Mouse (Mus musculus) liver, embryonic 13.5 days (tissue): Measurements from ENCODE around the gene Kif3a. TPM values are rescaled to one million over a fixed set of nuclear protein-coding genes. Genes with fewer than 3 reads are reported as not detected.
A peak's percentile ranks its signal among the peaks of the same experiment; 100 is the strongest.

Experiments used
- ATAC-seq: fragments of 200-750 bp; cut with Nextera tagmentation; 2 replicates; pipeline ENCODE4 v1.8.0; 2017; ENCODE audit warnings: low read depth, mild to moderate bottlenecking, moderate number of reproducible peaks, moderate library complexity
- DNase-seq: peaks from one replicate; pipeline ENCODE4 v3.0.0; 2022
- H3K27ac ChIP-seq: fragments of 300-500 bp; sonication (generic); 2 replicates; pipeline ENCODE4 v1.5.1; 2015; ENCODE audit warnings: moderate library complexity, mild to moderate bottlenecking, inconsistent platforms
- H3K27me3 ChIP-seq: fragments of 300-500 bp; sonication (generic); 2 replicates; pipeline ENCODE4 v1.6.1; 2015; ENCODE audit warnings: mild to moderate bottlenecking, inconsistent platforms
- H3K36me3 ChIP-seq: fragments of 300-500 bp; sonication (generic); 2 replicates; pipeline ENCODE4 v1.6.1; 2015; ENCODE audit warnings: mild to moderate bottlenecking, inconsistent platforms
- H3K4me1 ChIP-seq: fragments of 300-500 bp; sonication (generic); replicated peaks from 2 replicates; pipeline ENCODE4 v1.6.1; 2015; ENCODE audit warnings: inconsistent platforms
- H3K4me2 ChIP-seq: fragments of 300-500 bp; sonication (generic); 2 replicates; pipeline ENCODE4 v1.6.1; 2015; ENCODE audit warnings: inconsistent platforms, mild to moderate bottlenecking, moderate library complexity
- H3K4me3 ChIP-seq: fragments of 300-500 bp; sonication (generic); replicated peaks from 2 replicates; pipeline ENCODE4 v1.5.1; 2015; ENCODE audit warnings: mild to moderate bottlenecking, inconsistent platforms
- H3K9ac ChIP-seq: fragments of 300-500 bp; sonication (generic); 2 replicates; pipeline ENCODE4 v1.6.1; 2015; ENCODE audit warnings: mild to moderate bottlenecking, inconsistent platforms
- H3K9me3 ChIP-seq: fragments of 300-500 bp; sonication (generic); replicated peaks from 2 replicates; pipeline ENCODE4 v1.6.1; 2016; ENCODE audit warnings: inconsistent platforms
- WGBS: fragments of 180-500 bp; shearing (Covaris S2); methylation state at CpG from one replicate; pipeline ENCODE4 v1.1.7; 2015; ENCODE audit not compliant: insufficient replicate concordance; 5-methylcytosine and 5-hydroxymethylcytosine counted together
- polyA plus RNA-seq: library from polyadenylated mRNA; unstranded; fragments of >200 nt; fragmentation: Nextera tagmentation; extraction: Ambion mirVana; gene quantifications from 2 replicates; pipeline ENCODE4 v1.2.1, GENCODE M21; 2015

The Kif3a gene
- polyA plus RNA-seq, 1 experiment from 2014 or later: 13.3 TPM

DNA sequence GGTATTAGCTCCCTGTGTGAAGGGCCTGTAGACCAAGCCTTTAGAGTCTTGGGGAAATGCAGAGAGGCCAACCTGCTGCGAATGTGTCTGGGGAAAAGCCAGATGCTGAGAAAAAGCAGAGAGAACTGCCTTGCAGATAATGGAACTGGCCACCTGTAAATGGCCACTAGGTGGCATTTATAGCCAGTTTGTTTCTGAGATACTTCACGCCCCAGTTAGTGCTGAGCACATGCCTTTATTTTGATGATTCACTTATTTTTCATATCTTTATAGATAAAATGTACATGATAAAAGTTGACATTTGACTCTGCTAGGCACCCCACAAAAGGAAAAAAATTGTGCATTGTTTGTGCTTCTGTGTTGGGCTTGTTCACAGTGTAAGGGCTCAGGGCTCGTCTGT, 17.7 kb downstream of the Kif3a start:
- peak; percentile 43; the same call in 1 of the 2 replicates for ATAC-seq
- no peak overlapping the region for H3K4me2 ChIP-seq
- no peak for DNase-seq
- H3K4me3 ChIP-seq: no peak overlapping the region
- no peaks in the 10 kb centered on the region for H3K27me3 ChIP-seq
- no peaks in the 10 kb centered on the region for H3K9me3 ChIP-seq
- peaks cover 8% of the 10 kb centered on the region for H3K4me1 ChIP-seq
- WGBS: 54% methylated on average over 3 of the region's 3 CpGs
- no peak overlapping the region for H3K9ac ChIP-seq
- peaks cover 15% of the 10 kb centered on the region for H3K36me3 ChIP-seq
- H3K27ac ChIP-seq: peak overlapping the region; percentile 61

DNA sequence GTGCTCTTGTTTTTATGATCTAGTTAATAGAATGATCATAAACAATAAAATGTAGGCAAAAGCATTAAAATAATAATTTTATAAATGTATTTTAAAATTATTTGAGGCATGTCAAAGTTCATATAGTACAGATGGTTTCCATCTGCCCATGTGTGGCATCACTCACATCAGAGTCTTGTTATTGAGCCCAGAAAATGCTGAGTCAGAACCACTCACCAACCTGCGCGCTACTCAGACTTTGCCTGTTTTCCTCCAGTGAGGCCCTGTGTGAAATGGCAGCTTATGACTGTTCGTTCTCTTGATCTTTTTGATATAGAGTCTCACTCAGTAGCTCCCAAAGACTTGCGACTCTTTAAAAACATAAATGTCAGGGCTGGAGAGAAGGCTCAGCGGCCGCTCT, 18.3 kb downstream of the Kif3a start:
- Histone ChIP-seq H3K27ac (peak overlapping the region; percentile 61), H3K9me3 (no peaks in the 10 kb centered on the region), H3K4me3 (no peak overlapping the region), H3K4me1 (peaks cover 8% of the 10 kb centered on the region), H3K4me2 (no peak overlapping the region), H3K36me3 (peaks cover 13% of the 10 kb centered on the region), H3K27me3 (no peaks in the 10 kb centered on the region), H3K9ac (no peak overlapping the region)
- ATAC-seq (peak; percentile 60; the same call in 1 of the 2 replicates), DNase-seq (no peak)
- WGBS: 80% methylated on average over 6 of the region's 6 CpGs

DNA sequence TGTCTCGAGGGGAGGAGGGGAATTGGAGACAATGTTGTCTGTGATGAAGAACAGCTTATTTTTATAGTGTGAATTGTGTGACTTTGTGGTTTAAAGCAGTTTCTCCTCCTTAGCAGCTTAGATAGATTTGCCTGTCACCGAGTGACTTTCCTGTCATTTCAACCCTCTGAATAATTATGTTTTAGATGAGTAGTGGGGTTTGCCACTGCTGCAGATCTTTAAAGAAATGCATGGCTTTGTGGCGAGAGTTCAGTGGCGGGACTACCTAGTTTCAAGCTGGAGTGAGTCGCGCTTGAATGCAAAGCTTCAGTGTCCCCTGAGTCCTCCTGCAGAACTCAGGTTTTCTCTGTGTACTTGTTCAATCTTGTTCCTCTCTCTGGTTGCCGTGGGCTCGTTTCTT, 21.1 kb downstream of the Kif3a start:
- ATAC-seq: no peak
- DNase-seq: no peak
- Histone ChIP-seq H3K9me3 (no peaks in the 10 kb centered on the region), H3K4me3 (no peak overlapping the region), H3K4me2 (no peak overlapping the region), H3K9ac (no peak overlapping the region), H3K36me3 (peaks cover 11% of the 10 kb centered on the region; the same call in 1 of the 2 replicates), H3K27ac (no peak overlapping the region), H3K27me3 (no peaks in the 10 kb centered on the region), H3K4me1 (peaks cover 8% of the 10 kb centered on the region)
- 78% methylated on average over 8 of the region's 8 CpGs for WGBS

DNA sequence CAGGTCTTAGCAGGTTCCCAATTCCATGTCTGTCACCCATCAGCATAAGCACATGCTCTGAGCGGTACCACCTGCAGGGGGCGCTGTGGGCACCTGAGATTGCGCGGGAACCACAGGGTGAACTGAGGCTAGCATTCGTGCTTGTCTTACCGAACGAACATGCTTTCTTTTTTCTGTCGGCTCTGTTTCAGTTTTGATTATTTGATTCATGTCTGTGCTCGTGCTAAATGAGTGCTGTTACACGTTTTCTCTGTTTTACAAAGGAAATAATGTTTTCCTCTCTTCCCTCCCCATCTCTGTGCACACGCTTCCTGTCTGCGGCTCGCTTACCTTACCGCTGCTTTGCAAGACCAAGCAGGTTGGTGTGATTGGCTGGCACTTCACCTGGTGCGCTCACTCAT, 23.2 kb downstream of the Kif3a start:
- Histone ChIP-seq H3K9me3 (no peaks in the 10 kb centered on the region), H3K9ac (peak overlapping the region; percentile 23; the same call in 1 of the 2 replicates), H3K36me3 (peaks cover 5% of the 10 kb centered on the region; the same call in 1 of the 2 replicates), H3K4me1 (no peaks in the 10 kb centered on the region; the same call in none of the 2 replicates), H3K4me3 (peak overlapping the region; percentile 40), H3K4me2 (peak overlapping the region; percentile 57), H3K27me3 (no peaks in the 10 kb centered on the region), H3K27ac (no peak overlapping the region)
- no peak for ATAC-seq
- DNase-seq: peak; percentile 65
- WGBS: 19% methylated on average over 15 of the region's 15 CpGs

DNA sequence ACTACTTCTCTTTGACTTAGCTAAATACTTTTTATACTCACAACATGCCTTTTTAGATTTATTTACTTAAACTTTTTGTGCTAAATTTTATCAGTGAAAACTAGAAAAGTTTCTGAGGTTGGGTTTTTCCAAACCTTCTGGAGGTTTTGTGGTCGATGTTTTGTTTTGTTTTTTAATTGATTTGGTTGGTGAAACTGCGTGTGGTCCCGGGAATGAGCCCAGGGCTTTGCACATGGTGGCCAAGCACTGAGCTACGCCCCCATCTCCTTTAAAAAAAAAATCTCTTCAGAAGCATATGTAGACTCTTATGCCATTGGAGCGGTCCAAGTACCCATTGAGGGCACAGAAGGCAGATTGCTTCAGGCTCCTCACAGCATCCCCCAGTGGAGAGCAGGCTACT, 23.9 kb downstream of the Kif3a start:
- Histone ChIP-seq H3K4me1 (no peaks in the 10 kb centered on the region; the same call in 1 of the 2 replicates), H3K36me3 (peaks cover 5% of the 10 kb centered on the region; the same call in 1 of the 2 replicates), H3K4me2 (no peak overlapping the region), H3K27ac (no peak overlapping the region), H3K9ac (no peak overlapping the region), H3K4me3 (no peak overlapping the region), H3K27me3 (no peaks in the 10 kb centered on the region), H3K9me3 (no peaks in the 10 kb centered on the region)
- no peak for DNase-seq
- ATAC-seq: no peak
- WGBS: 84% methylated on average over 5 of the region's 5 CpGs

DNA sequence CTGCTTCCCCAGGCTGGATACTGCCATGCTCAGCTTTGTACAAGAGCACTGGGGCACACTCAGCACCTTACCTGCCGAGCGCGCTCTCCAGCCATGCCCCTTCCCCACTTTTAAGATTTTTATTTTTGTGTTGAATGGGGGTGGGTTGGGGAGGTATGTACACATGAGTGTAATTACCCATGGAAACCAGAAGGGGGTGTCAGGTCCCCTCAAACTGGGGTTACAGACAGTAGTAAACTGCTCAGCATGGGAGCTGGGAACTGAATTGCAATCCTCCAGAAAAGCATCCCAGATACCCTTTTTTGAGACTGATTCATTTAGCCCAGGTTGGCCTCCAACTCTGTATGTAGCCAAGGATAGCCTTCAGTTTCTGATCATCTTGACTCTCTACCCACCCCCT, 37.8 kb downstream of the Kif3a start:
- Histone ChIP-seq H3K36me3 (no peaks in the 10 kb centered on the region), H3K9ac (no peak overlapping the region), H3K4me1 (peaks cover 34% of the 10 kb centered on the region), H3K27ac (no peak overlapping the region; the same call in 1 of the 2 replicates), H3K4me3 (no peak overlapping the region), H3K27me3 (no peaks in the 10 kb centered on the region), H3K4me2 (peak overlapping the region; percentile 41; the same call in 1 of the 2 replicates), H3K9me3 (no peaks in the 10 kb centered on the region)
- no peak for DNase-seq
- ATAC-seq: no peak
- WGBS: 81% methylated on average over 3 of the region's 3 CpGs

DNA sequence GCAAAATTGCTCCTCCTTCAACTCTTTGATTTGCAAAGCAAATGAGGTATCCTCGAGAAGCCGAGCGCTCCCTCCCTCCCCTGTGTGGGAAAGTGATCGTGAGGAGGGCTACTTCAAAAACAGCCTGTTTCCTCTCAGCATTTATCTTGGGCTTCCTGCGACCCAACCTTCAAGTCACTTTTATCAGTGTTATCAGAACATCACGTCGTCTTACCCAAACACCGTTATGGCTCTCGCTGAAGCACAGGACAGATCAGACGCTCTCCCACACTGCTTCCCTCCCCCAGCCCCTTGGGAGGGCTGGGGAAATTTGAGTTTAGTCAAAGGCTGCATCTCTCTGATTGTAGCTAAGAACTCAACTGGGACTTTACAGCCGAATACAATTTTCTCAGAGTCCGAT, 38.4 kb downstream of the Kif3a start:
- no peak overlapping the region for H3K27ac ChIP-seq
- no peaks in the 10 kb centered on the region for H3K36me3 ChIP-seq
- no peaks in the 10 kb centered on the region for H3K9me3 ChIP-seq
- H3K4me2 ChIP-seq: peak overlapping the region; percentile 41
- DNase-seq: no peak
- H3K9ac ChIP-seq: peak overlapping the region; percentile 6; the same call in 1 of the 2 replicates
- WGBS: 3% methylated on average over 12 of the region's 12 CpGs
- H3K4me1 ChIP-seq: peaks cover 35% of the 10 kb centered on the region
- H3K4me3 ChIP-seq: no peak overlapping the region
- peak; percentile 70 for ATAC-seq
- H3K27me3 ChIP-seq: no peaks in the 10 kb centered on the region

DNA sequence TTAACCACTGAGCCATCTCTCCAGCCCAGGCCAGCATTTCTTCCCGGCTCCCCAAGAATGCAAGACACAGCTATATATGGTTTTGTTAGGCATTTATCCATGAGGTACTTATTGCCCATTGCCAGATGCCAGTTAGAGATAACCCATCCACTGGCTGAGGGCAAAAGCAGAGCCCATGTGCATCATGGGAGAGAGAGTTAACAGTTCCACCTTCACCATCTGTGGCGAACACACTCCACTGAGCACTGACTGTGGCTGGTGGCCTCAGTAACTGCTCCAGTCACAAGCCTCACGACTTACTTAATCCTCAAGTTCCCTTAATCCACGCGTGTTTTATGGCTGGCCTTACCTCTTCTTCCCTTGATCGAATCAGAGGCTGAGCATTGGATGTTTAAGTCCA, 42.1 kb downstream of the Kif3a start:
- no peaks in the 10 kb centered on the region for H3K9me3 ChIP-seq
- no peaks in the 10 kb centered on the region for H3K27me3 ChIP-seq
- H3K9ac ChIP-seq: no peak overlapping the region
- 30% methylated on average over 6 of the region's 6 CpGs for WGBS
- H3K4me3 ChIP-seq: no peak overlapping the region
- DNase-seq (peak; percentile 44), ATAC-seq (peak; percentile 71)
- no peak overlapping the region for H3K4me2 ChIP-seq
- peaks cover 37% of the 10 kb centered on the region for H3K4me1 ChIP-seq
- H3K27ac ChIP-seq: no peak overlapping the region
- H3K36me3 ChIP-seq: no peaks in the 10 kb centered on the region

DNA sequence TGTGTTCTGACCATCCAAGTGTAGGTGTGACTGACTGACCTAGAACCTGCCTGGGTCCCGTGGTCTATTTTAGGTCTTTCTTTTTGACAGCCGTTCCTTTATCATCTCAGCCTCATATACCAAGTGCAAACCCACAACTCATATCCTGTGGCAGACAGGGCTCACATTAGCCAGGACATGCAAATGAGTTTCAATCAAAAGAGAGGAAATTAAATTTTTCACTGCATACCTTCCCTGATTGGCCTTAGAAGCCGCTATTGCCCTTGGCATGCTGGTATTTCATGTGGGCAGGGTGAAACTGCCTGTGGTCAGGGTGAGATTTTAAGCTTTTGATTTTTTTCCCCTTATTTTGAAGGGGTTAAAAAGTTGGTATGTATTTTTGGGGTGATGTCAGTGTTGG, 42.5 kb downstream of the Kif3a start:
- no peak overlapping the region for H3K27ac ChIP-seq
- no peak overlapping the region for H3K4me2 ChIP-seq
- ATAC-seq: no peak
- no peak overlapping the region for H3K4me3 ChIP-seq
- no peaks in the 10 kb centered on the region for H3K36me3 ChIP-seq
- H3K4me1 ChIP-seq: peaks cover 41% of the 10 kb centered on the region
- H3K9ac ChIP-seq: no peak overlapping the region
- DNase-seq: no peak
- WGBS: 33% methylated on average over 3 of the region's 3 CpGs
- H3K9me3 ChIP-seq: no peaks in the 10 kb centered on the region
- no peaks in the 10 kb centered on the region for H3K27me3 ChIP-seq

DNA sequence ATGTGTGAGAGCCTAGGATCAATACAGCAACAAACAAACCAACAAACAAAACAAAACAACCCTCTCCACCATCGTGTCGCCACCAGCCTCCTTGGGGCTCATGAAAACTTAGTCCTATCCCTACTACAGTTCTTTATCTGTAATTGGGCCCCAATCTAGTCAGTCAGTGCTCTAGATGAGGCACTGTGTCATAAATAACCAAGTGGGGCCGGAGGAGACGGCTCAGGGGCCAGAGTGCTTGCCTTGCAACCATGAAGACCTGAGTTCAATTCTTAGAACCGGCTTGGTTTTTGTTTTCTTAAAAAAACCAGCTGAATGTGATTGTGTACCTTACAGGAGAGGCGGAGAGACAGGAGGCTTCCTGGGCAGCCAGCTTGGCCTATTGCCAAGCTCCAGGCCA, 48.0 kb downstream of the Kif3a start:
- H3K9ac ChIP-seq: peak overlapping the region; percentile 41
- WGBS: 21% methylated on average over 6 of the region's 6 CpGs
- peaks cover 59% of the 10 kb centered on the region for H3K4me1 ChIP-seq
- no peaks in the 10 kb centered on the region for H3K27me3 ChIP-seq
- no peak overlapping the region for H3K4me3 ChIP-seq
- peak overlapping the region; percentile 35 for H3K4me2 ChIP-seq
- no peaks in the 10 kb centered on the region for H3K36me3 ChIP-seq
- DNase-seq (peak; percentile 24), ATAC-seq (peak; percentile 70)
- peak overlapping the region; percentile 59; the same call in 1 of the 2 replicates for H3K27ac ChIP-seq
- no peaks in the 10 kb centered on the region for H3K9me3 ChIP-seq

DNA sequence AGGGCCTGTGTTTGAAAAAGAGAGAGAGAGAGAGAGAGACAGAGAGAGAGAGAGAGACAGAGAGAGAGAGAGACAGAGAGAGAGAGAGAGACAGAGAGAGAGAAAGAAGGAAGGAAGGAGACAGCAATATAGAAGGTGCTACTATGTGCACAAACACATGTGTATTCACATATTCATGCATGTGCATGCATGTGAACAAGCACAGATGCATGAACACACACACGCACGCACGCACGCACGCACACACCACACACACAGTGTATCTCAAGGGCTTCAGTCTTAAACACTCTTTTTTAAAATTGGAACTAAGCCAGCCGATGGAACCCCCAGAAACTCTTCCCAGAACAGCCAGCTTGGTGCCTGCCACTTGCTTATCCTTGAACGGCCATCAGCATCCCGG, 48.4 kb downstream of the Kif3a start:
- Histone ChIP-seq H3K27ac (peak overlapping the region; percentile 59; the same call in 1 of the 2 replicates), H3K4me3 (no peak overlapping the region), H3K27me3 (no peaks in the 10 kb centered on the region), H3K9ac (no peak overlapping the region), H3K36me3 (no peaks in the 10 kb centered on the region), H3K4me2 (peak overlapping the region; percentile 35), H3K4me1 (peaks cover 62% of the 10 kb centered on the region), H3K9me3 (no peaks in the 10 kb centered on the region)
- DNase-seq (no peak), ATAC-seq (no peak)
- WGBS: 89% methylated on average over 8 of the region's 8 CpGs
